Mouse (Mus musculus): ENCODE data around the gene Sfi1. TPM values are rescaled to one million over a fixed set of nuclear protein-coding genes. Genes with fewer than 3 reads are reported as not detected.
"Not testable (repeated sequence)": the region's sequence is repeated elsewhere in the genome, so short reads cannot be mapped to it uniquely, and the experiment has no call there.

The Sfi1 gene
- polyA plus RNA-seq, 1 experiment from 2014 or later, result 9.9 TPM

GRCm38 (mm10) chr11:3101875-3102494, 91.3 kb downstream of the Sfi1 start:
- no peaks in the 10 kb centered on the region for H3K36me3 ChIP-seq (ENCODE audit: control insufficient read depth, insufficient read depth, low read length)
- H3K4me1 ChIP-seq (ENCODE audit: control insufficient read depth, insufficient read depth, low read length), result no peaks in the 10 kb centered on the region
- WGBS, result 72% methylated on average over 10 of the region's 10 CpGs
- ATAC-seq (ENCODE audit: insufficient number of reproducible peaks, low FRiP score, low TSS enrichment, low read depth) (0 out of 2 replicates have a peak, but pooled peaks have one; percentile 44), DNase-seq (ENCODE audit: low spot score) (no peak)
- peaks cover 21% of the 10 kb centered on the region for H3K9me3 ChIP-seq (ENCODE audit: control insufficient read depth, low read length)
- H3K4me3 ChIP-seq (ENCODE audit: low read depth, low read length), result no peak overlapping the region
- H3K4me2 ChIP-seq (ENCODE audit: low read depth, severe bottlenecking), result no peak overlapping the region
- H3K27me3 ChIP-seq (ENCODE audit: control insufficient read depth, insufficient read depth, low read length), result no peaks in the 10 kb centered on the region
- no peak overlapping the region for H3K27ac ChIP-seq (replicated peaks; ENCODE audit: low read depth, low read length)
- H3K9ac ChIP-seq (ENCODE audit: low read length), result no peak overlapping the region

- Histone ChIP-seq H3K27me3 (ENCODE audit: control insufficient read depth, insufficient read depth, low read length) (no peaks in the 10 kb centered on the region), H3K27ac (replicated peaks; ENCODE audit: low read depth, low read length) (no peak overlapping the region), H3K4me1 (ENCODE audit: control insufficient read depth, insufficient read depth, low read length) (no peaks in the 10 kb centered on the region), H3K9me3 (ENCODE audit: control insufficient read depth, low read length) (peaks cover 21% of the 10 kb centered on the region), H3K4me3 (ENCODE audit: low read depth, low read length) (no peak overlapping the region), H3K4me2 (ENCODE audit: low read depth, severe bottlenecking) (no peak overlapping the region), H3K36me3 (ENCODE audit: control insufficient read depth, insufficient read depth, low read length) (no peaks in the 10 kb centered on the region), H3K9ac (ENCODE audit: low read length) (no peak overlapping the region)
- DNase-seq (ENCODE audit: low spot score) (no peak), ATAC-seq (ENCODE audit: insufficient number of reproducible peaks, low FRiP score, low TSS enrichment, low read depth) (no peak)
- 83% methylated on average over 25 of the region's 25 CpGs for WGBS
Observed at GRCm38 (mm10) chr11:3101072-3101874, 92.0 kb downstream of the Sfi1 start.

- WGBS, result 81% methylated on average over 12 of the region's 12 CpGs
Observed at GRCm38 (mm10) chr11:3100066-3100645, 93.1 kb downstream of the Sfi1 start.

More at GRCm38 (mm10) chr11:3100066-3100645, 93.1 kb downstream of the Sfi1 start:
- not testable (repeated sequence) for H3K27ac ChIP-seq (replicated peaks; ENCODE audit: low read depth, low read length); H3K9ac ChIP-seq (ENCODE audit: low read length); DNase-seq (ENCODE audit: low spot score); H3K36me3 ChIP-seq (ENCODE audit: control insufficient read depth, insufficient read depth, low read length); H3K4me2 ChIP-seq (ENCODE audit: low read depth, severe bottlenecking); H3K4me3 ChIP-seq (ENCODE audit: low read depth, low read length); H3K27me3 ChIP-seq (ENCODE audit: control insufficient read depth, insufficient read depth, low read length); H3K4me1 ChIP-seq (ENCODE audit: control insufficient read depth, insufficient read depth, low read length)
- peak; percentile 73; the same call in 1 of the 2 replicates for ATAC-seq (ENCODE audit: insufficient number of reproducible peaks, low FRiP score, low TSS enrichment, low read depth)
- peaks cover 21% of the 10 kb centered on the region for H3K9me3 ChIP-seq (ENCODE audit: control insufficient read depth, low read length)

Other genes starting within 250 kb of the Sfi1 start
- gene Eif4enif1, start 8.9 kb upstream of the Sfi1 start, polyA plus RNA-seq (2014; fragmentation: Nextera tagmentation; extraction: Ambion mirVana), result 74.7 and 87.8 TPM in 2 replicates
- 245 and 249 TPM in 2 replicates for gene Drg1, start 73.0 kb upstream of the Sfi1 start, polyA plus RNA-seq (2014; fragmentation: Nextera tagmentation; extraction: Ambion mirVana)
- gene Patz1, start 95.4 kb upstream of the Sfi1 start, polyA plus RNA-seq (2014; fragmentation: Nextera tagmentation; extraction: Ambion mirVana), result 64.6 and 72.3 TPM in 2 replicates
- 10.2 and 11.5 TPM in 2 replicates for gene Pik3ip1, start 136.9 kb upstream of the Sfi1 start, polyA plus RNA-seq (2014; fragmentation: Nextera tagmentation; extraction: Ambion mirVana)
- gene Limk2, start 215.7 kb upstream of the Sfi1 start, polyA plus RNA-seq (2014; fragmentation: Nextera tagmentation; extraction: Ambion mirVana), result 45.5 and 51.6 TPM in 2 replicates

All from limb, embryonic 11.5 days (tissue).